Mouse (Mus musculus): ENCODE results near the gene Lamtor4.

Gene Lamtor4

GRCm38 (mm10) chr5:138260051-138260450, 4.8 kb downstream of the Lamtor4 start:
- no peak for DNase-seq (ENCODE audit: low spot score in 2 of 2)

DNA sequence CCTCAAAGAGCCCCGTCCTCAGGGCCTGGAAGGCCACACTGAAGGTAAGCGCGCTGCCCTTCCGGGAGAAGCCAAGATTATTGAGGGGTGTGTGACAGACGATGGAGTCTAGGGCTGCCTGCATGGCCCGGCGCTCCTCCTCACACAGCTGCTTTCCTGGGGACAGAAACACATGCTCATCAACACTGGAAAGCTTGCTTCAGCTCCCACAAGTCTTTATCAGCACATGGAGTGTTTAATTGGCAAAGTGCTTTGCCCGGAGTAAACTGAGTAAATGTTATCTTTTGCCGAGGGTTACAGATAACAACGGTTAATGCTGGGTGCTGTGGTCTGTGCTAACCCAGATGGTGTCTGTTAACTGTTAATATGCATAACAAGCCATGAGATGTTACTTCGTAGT, 5.6 kb downstream of the Lamtor4 start:
- DNase-seq (ENCODE audit: low spot score in 2 of 2): no peak

DNA sequence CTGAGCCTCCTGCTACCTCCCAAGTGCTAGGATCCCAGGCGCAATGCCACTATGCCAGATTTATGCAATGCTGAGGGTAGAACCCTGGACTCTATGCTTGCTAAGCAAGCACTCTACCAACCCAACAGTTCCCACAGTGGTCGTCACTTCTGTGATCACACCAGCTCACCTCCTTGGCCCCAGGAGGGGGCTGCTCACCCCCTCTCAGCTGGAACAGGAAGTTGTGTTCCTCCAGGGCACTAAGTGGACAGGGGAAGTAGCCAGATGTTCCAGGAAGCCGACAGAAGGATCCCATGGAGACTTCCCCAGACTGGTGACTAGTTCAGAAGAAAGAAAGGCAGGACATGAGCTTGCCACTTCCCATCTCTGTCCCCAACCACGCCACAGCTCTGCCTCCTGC, 6.7 kb downstream of the Lamtor4 start:
- DNase-seq (ENCODE audit: low spot score in 2 of 2): no peak

- no peak for DNase-seq (ENCODE audit: low spot score in 2 of 2)
These were observed 7.4 kb downstream of the Lamtor4 start for GRCm38 (mm10) chr5:138262582-138263240.

DNA sequence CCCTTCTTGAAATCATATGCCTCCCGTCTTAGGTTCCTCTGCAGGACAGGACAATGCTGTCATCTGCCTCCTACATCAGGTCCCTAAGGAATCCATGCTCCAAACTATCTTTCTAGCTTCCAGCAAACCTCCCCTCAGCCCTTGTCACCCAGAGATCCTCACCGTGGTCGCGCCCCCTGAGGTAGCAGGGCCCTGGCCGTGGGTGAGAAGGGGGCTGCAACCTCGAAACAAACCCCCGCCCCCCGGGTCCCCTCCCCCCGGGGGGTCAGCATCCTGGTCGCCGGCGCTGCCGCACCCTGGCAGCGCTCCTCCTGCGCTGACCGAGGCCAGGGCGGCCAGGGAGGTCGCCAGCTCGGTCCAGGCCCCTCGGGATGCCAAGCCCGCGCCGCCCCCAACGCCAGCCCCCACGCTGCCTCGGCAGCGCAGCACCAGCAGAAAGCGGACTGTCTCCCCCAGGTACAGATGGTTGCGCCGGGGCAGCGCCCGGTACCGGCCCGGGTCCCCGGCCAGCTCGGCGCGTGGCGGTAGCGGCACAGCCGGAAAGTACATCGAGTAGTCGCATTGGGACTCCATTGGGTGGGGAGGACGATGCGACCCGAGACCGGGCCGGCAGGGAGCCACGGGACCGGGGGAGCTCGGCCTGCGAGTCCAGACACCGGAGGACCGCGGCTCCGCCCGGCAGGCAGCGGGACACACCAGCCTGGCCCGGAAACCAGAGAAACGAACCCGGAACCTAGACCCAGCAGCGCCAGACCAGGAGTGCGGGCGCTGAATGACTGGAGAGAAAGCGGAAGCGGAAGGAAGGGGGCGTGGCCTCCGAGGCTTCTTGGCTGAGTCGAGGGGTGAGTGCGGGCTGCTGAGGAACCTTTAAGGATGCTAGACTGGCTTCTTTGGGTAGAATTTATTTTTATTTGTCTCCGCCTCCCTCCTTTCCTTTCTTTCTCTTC, 8.3 kb downstream of the Lamtor4 start, which contains the start of gene BC037034:
Gene BC037034, minus strand, starts transcription at position 774 of the 947 bp plus-strand sequence.
- peak; percentile 88 to 90 for DNase-seq (ENCODE audit: low spot score in 2 of 2)

DNA sequence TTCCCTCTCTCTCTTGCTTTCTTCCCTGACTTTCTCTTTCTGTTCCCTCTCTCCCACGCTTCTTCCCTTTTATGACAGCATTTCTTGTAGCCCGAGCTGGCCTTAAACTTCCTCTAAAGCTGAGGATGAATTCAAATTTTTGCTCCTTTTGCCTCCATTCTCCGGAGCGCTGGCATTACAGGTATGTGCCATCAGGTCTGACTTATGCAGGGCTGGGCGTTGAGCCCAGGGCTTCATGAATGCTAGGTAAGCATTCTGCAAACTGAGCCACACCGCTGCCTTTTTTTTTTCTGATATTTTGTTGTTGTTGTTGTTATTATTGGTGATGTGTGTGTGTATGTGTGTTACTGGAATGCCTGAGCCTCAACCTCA, 8.9 kb downstream of the Lamtor4 start:
- DNase-seq (ENCODE audit: low spot score in 2 of 2): no peak

GRCm38 (mm10) chr5:138265712-138266111, 10.4 kb downstream of the Lamtor4 start:
- no peak for DNase-seq (ENCODE audit: low spot score in 2 of 2)

DNA sequence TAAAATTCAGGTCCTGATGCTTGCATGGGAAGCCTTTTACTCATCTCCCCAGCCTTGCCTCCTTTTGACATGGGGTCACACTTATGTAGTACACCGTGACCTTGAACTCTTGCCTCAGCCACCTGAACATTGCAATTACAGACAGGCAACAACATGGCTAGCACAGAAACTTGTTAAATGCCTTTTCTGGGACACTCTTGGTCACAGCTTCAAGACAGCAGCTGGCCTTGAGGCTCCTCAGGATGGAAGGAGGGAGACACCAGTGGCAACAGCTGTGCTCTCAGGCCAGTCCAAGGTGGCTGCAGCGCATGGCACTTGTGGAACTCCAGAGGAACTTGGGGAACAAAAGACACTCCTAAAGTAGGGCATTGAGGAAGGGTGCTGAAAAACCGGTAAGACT, 11.8 kb downstream of the Lamtor4 start:
- no peak for DNase-seq (ENCODE audit: low spot score in 2 of 2)

DNA sequence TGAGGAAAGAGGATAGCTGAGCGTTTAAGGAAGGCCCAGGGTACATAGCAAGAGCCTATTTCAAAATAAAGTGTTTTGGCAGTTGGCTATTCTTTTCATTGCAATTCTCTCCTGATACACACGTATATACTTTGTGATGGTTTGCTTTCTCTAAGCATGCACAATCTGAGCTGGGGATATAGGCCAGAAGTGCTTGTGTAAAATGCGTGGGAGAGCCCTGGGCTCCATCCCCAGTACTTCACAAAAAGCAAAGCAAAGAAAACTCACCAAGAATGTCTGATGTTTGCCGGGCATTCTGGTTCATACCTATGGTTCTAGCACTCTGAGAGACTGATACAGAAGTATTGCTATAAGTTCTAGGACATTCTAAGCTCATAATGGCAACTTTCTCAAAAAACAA, 13.7 kb downstream of the Lamtor4 start:
- DNase-seq (ENCODE audit: low spot score in 2 of 2): no peak

DNA sequence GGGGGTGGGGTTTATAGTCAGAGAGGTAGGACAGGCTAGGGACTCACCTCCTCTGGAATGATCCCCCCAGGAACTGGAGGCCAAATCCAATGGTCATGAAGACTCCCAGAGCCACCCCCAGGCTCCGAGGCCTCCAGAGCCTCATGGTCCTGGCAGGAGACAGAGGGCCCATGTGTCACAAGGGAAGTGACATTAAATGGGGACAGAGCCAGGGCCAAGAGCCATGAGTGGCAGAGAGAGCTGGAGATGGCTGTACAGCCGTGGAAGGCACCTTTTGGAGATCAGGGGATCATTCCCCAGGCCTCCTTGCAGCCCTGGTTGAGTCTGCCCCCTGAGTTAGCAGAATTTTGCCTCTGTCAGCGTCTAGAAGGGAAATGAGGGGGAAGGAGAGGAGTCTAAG, 15.9 kb downstream of the Lamtor4 start:
- DNase-seq (ENCODE audit: low spot score in 2 of 2): no peak

- no peak for DNase-seq (ENCODE audit: low spot score in 2 of 2)
These were observed 17.2 kb downstream of the Lamtor4 start, which contains the start of gene Gal3st4 for GRCm38 (mm10) chr5:138272409-138272923. TSS of gene Gal3st4 (minus strand) at chr5:138272840.

- no peak for DNase-seq (ENCODE audit: low spot score in 2 of 2)
These were observed 18.9 kb downstream of the Lamtor4 start for GRCm38 (mm10) chr5:138274186-138274585.

GRCm38 (mm10) chr5:138275216-138276050, 20.2 kb downstream of the Lamtor4 start:
- no peak for DNase-seq (ENCODE audit: low spot score in 2 of 2)

GRCm38 (mm10) chr5:138277994-138278393, 22.7 kb downstream of the Lamtor4 start:
- no peak for DNase-seq (ENCODE audit: low spot score in 2 of 2)

DNA sequence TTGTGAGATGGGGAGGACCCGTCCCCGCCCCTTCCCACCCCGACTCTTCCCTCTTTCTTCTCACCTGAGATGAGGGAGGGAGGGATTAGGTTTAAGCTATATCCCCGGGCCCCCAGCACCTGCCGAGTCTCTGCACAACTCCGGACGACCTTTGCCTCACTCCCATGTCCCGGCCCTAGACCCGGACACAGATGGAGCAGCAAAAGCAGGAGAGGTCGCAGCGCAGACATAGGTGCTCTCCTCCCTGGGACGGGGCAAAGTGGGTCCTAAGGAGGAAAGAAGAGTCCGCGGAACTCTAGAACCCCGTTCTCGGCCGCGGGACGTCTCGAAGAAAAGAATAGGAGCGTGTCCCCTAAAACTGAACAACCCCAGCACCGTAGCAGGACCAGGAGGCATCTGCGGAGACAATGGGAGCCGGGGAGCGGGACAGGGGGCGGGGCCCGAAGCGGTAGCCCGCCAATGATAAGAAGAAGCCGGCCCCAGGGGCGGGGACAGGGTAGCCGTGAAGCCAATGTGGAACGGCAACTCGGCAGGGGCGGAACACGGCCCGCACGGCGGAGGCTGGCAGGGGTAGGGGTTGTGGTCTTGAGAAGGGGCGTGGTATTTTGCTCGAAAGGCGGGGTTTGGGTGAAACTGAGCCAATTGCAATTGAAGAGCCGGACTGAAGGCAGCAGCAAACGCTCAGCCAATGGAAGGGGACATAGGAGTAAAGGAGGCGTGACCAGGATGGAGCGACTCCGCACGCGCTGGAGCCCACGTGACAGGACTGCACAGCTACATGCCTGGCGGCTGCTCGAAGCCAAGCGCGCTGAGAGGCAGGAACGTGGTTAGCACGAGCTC, 24.5 kb downstream of the Lamtor4 start, which contains the start of the genes Gm43720, Gpc2 and Stag3:
Gene Gm43720, minus strand, starts transcription at position 374 of the 840 bp plus-strand sequence.
Gene Gpc2, minus strand, starts transcription at position 421 of the 840 bp plus-strand sequence.
Gene Stag3, plus strand, starts transcription at position 656 of the 840 bp plus-strand sequence.
- DNase-seq (ENCODE audit: low spot score in 2 of 2): peak; percentile 51 to 69

- no peak for DNase-seq (ENCODE audit: low spot score in 2 of 2)
These were observed 25.1 kb downstream of the Lamtor4 start for GRCm38 (mm10) chr5:138280425-138280768.

DNA sequence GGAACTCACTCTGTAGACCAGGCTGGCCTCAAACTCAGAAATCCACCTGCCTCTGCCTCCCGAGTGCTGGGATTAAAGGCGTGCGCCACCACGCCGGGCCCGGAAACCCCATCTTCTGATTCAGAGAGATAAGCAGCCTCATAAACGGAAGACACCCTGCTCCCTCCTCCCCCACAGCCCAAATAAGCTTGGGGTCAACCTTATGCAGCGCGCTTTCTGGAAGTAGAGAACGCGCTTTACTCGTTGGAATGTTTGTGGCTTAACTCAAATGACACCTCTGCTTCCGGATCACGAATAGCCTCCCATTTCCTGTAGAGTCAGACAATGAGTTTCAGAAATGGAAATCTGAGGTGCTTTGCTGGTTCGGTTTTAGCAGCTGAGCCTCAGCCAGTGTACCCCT, 25.5 kb downstream of the Lamtor4 start:
- DNase-seq (ENCODE audit: low spot score in 2 of 2): no peak

DNA sequence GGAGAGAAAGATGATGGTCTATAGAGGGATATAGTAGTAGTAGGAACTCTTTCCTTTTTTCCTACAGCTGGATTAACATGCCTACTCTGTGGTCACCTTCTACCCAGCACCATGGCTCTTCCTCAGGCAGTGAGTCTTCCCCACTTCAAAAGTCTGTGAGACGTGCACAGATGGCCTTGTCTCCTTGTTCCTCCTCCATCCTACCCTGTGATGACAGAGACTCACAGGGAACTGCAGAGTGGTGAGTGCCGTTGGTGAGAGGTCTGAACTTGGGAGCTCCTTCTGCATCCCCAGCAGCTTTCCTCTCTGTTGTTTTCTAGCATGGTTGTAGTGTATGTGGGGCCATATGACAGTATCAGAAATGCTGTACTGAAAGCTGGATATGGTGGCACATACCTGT, 26.5 kb downstream of the Lamtor4 start:
- no peak for DNase-seq (ENCODE audit: low spot score in 2 of 2)

GRCm38 (mm10) chr5:138283540-138283939, 28.3 kb downstream of the Lamtor4 start:
- no peak for DNase-seq (ENCODE audit: low spot score in 2 of 2)

- no peak for DNase-seq (ENCODE audit: low spot score in 2 of 2)
These were observed 32.6 kb downstream of the Lamtor4 start for GRCm38 (mm10) chr5:138287861-138288260.

- no peak for DNase-seq (ENCODE audit: low spot score in 2 of 2)
These were observed 36.4 kb downstream of the Lamtor4 start for GRCm38 (mm10) chr5:138291638-138292037.

Data from right cerebral cortex, postnatal 36 days (tissue).